14 mouse cellular contexts compared by ENCODE assay signal in the genomic region with DNA sequence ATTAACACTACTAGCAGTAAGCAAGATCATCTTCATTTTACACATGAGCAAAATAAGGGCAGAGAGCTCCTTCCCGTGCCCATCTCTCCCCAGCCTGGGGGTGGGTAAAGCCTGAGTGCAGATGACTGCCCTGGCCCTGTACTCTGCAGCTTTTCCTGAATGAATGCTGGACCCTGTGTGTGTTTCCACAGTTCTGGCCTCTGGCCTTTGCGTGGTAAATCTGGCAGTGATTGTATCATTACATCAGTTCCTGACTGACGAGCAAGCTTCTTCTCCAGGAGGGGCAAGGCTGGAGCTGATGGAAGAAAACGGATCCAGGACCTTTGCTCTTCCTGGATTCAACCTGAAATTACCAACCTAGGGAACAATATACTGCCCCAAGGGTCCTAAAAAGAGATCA. TPM values are rescaled to one million over a fixed set of nuclear protein-coding genes. Genes with fewer than 3 reads are reported as not detected.
DNase-seq lines count a peak whose midpoint lies in the region; ATAC-seq lines count a peak whose summit lies in the region.
"Had no signal": no experiment of that assay in that cellular context is flagged by ENCODE, and none has a peak within 500 bp of the region (broad histone marks: within the 10 kb centered on the region; RNA-seq: fewer than 3 reads in every experiment).

No protein-coding gene starts in this region.

- no peak overlapping the region for H3K4me2 ChIP-seq in heart, embryonic 12.5 days
- no peak overlapping the region for H3K4me2 ChIP-seq in heart, embryonic 13.5 days
- H3K4me2 ChIP-seq: liver, embryonic 13.5 days; midbrain, embryonic 13.5 days; neural tube, embryonic 12.5 days had no signal

- peaks cover 74% of the 10 kb centered on the region for H3K4me1 ChIP-seq in heart, embryonic 12.5 days (replicated peaks)
- peaks cover 82% of the 10 kb centered on the region for H3K4me1 ChIP-seq in heart, embryonic 13.5 days
- H3K4me1 ChIP-seq: midbrain, embryonic 13.5 days had no signal

- no peak overlapping the region for H3K4me3 ChIP-seq in heart, embryonic 12.5 days
- no peak overlapping the region for H3K4me3 ChIP-seq in heart, embryonic 13.5 days
- H3K4me3 ChIP-seq: liver, embryonic 13.5 days; midbrain, embryonic 13.5 days; neural tube, embryonic 12.5 days had no signal

- peaks cover 12% of the 10 kb centered on the region; the same call in 1 of the 2 replicates for H3K36me3 ChIP-seq in heart, embryonic 12.5 days
- peaks cover 21% of the 10 kb centered on the region for H3K36me3 ChIP-seq in heart, embryonic 13.5 days
- H3K36me3 ChIP-seq: midbrain, embryonic 13.5 days; neural tube, embryonic 12.5 days had no signal

- ATAC-seq in heart, embryonic 12.5 days (ENCODE audit: insufficient number of reproducible peaks, low FRiP score) = no peak
- no peak for ATAC-seq in heart, embryonic 13.5 days (ENCODE audit: extremely low read depth, insufficient number of reproducible peaks, low FRiP score, low TSS enrichment)
- no peak for ATAC-seq in activated CD4-positive, CD25-positive, alpha-beta regulatory T cell, adult 4 months
- ATAC-seq: intestine, embryonic 16.5 days; midbrain, embryonic 13.5 days had no signal

- H3K27me3 ChIP-seq in heart, embryonic 12.5 days (replicated peaks) = no peaks in the 10 kb centered on the region
- H3K27me3 ChIP-seq in heart, embryonic 13.5 days (replicated peaks) = no peaks in the 10 kb centered on the region
- H3K27me3 ChIP-seq: liver, embryonic 13.5 days; midbrain, embryonic 13.5 days; neural tube, embryonic 12.5 days had no signal

- peak; percentile 95 for DNase-seq in heart, adult 11 months
- peak; percentile 77 for DNase-seq in NIH3T3 (ENCODE audit: low read depth)
- DNase-seq in lung, postnatal 10 days = peak; percentile 87
- no peak for DNase-seq in natural killer cell, adult 2 months (ENCODE audit: low spot score in 2 of 2)
- DNase-seq in ovary, postnatal 36 days (ENCODE audit: low spot score) = no peak
- DNase-seq: adrenal gland, adult 8-10 months; liver, embryonic 13.5 days; thymus, adult 2 months had no signal

- WGBS in heart, embryonic 12.5 days = 58% methylated on average over 4 of the region's 4 CpGs
- WGBS in heart, embryonic 13.5 days = 46% methylated on average over 4 of the region's 4 CpGs

- H3K27ac ChIP-seq in heart, embryonic 12.5 days (ENCODE audit: poor library complexity, severe bottlenecking) = no peak overlapping the region
- H3K27ac ChIP-seq in heart, embryonic 13.5 days (replicated peaks) = peak overlapping the region; percentile 59
- H3K27ac ChIP-seq: liver, embryonic 13.5 days; midbrain, embryonic 13.5 days; neural tube, embryonic 12.5 days had no signal

- 0 out of 2 replicates have a peak, but pooled peaks cover 5% of the 10 kb centered on the region for H3K9me3 ChIP-seq in heart, embryonic 12.5 days (replicated peaks)
- 0 out of 2 replicates have a peak, but pooled peaks cover 4% of the 10 kb centered on the region for H3K9me3 ChIP-seq in heart, embryonic 13.5 days
- H3K9me3 ChIP-seq: liver, embryonic 13.5 days; midbrain, embryonic 13.5 days; neural tube, embryonic 12.5 days had no signal

- H3K9ac ChIP-seq in heart, embryonic 12.5 days = no peak overlapping the region
- H3K9ac ChIP-seq in heart, embryonic 13.5 days = no peak overlapping the region
- H3K9ac ChIP-seq: liver, embryonic 13.5 days; midbrain, embryonic 13.5 days; neural tube, embryonic 12.5 days had no signal

RNA-seq across cellular contexts. Expression of a gene that starts 59.8 kb away (rescaled TPM):
- 6.2 and 6.4 TPM in 2 replicates for polyA plus RNA-seq in heart, embryonic 12.5 days (2016; fragmentation: Nextera tagmentation; extraction: Ambion mirVana)
- polyA plus RNA-seq in heart, embryonic 13.5 days (2015; fragmentation: Nextera tagmentation; extraction: Ambion mirVana) = 5.1 and 6.2 TPM in 2 replicates
- polyA plus RNA-seq in activated CD4-positive, CD25-positive, alpha-beta regulatory T cell, adult 4 months (2017; shearing (Covaris generic)) = under 1 TPM; 0.49 to 0.85 TPM

Comparison
In these comparisons a context has a peak if more than half of its experiments do, and no peak if none do; other contexts are left out.
1. DNase-seq: peak in heart, adult 11 months (single experiment), NIH3T3 (single experiment) and lung, postnatal 10 days (single experiment); none in natural killer cell, adult 2 months (0 of 2) and ovary, postnatal 36 days (single experiment).